Mouse (Mus musculus) heart, postnatal 10 days (tissue): Measurements from ENCODE around the gene Ccar1. TPM values are rescaled to one million over a fixed set of nuclear protein-coding genes. Genes with fewer than 3 reads are reported as not detected.
"Not testable (repeated sequence)": the region's sequence is repeated elsewhere in the genome, so short reads cannot be mapped to it uniquely, and the experiment has no call there.

Experiments used
- DNase-seq, 2 experiments: peaks; one replicate each; pipeline ENCODE4 v3.0.0; 2021
- intact Hi-C: fragments of 180-260 bp; cut with DNase I; formaldehyde crosslinking; loops from one replicate; pipeline ENCODE4 v1.15.1; 2025
- total RNA-seq, 2 experiments: library from RNA; stranded (reverse); gene quantifications; 2 replicates each; pipeline ENCODE4 v1.2.3; 2021

Gene Ccar1
- total RNA-seq, 2 experiments from 2014 or later: 57.5 to 58.9 TPM

DNA sequence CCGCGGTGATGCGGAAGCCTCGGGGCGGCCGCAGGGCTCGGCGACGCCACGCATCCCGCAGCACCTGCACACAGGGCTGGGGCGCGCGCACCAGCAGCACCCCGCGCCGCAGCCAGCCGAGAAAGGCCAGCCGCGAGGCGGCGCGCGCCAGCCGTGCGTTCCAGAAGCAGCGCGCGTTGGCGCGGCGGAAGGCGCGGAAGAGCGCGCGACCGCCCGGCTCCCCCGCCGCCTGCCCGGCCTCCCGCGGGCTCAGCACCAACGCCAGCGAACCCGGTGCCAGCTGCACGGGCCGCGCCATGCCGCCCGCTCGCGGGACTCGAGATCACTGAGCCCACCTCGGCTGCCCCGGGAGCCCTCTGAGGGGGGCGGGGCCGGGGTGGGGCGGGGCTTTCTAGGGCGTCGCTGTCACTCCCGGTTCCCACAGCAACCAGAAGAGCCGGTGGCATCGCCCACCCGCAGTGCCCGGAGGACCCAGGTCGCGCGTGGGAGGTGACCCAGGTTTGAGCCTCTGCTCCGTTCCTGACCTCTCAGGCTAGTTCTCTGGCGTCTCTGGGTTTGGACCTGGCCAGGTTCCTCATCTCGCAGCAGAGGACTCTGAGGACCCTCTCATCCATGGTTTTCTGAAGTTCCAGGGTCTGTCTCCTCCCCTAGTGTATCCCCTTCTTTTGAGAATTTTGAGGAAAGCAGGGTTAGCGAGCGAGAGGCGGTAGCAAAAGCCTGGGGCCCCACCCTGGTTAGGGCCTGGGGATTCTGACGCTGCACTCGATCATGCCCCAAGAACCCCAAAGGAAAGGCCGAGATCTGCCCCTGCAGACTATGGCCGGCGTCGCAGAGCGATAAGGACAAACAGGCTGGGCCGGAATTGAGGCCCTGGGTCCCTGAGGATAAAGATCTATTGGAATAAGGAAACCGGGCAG lies 66.1 kb downstream of the Ccar1 start, which contains the start of gene Stox1:
TSS of gene Stox1 (minus strand) at position 358 of the 917 bp plus-strand sequence.
- intact Hi-C loops: loop anchor here (2.0 kb wide), 1 partner anchor 75 kb away; the partner anchor contains the start of gene Ddx50
- DNase-seq: peak; percentile 62 to 65

DNA sequence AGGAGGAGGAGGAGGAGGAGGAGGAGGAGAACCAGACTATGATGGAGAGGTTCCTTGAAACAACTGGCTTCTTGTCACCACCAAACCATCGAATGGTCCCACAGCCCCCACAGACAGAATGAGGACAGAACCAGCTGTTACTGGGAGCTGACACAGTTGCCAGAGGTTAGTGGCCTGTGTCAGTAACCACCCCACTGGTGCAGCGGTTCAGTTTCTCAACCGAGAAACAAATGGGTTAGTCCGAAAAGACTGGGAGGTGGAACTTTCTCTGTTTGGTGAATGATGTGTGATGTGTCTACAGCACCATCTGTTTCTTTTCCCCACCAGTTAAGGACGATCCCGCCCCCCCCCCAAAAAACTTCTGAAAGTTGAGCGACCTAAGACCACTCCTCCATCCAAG lies 67.2 kb downstream of the Ccar1 start:
- no peak for DNase-seq
- intact Hi-C loops: no loop called here

DNA sequence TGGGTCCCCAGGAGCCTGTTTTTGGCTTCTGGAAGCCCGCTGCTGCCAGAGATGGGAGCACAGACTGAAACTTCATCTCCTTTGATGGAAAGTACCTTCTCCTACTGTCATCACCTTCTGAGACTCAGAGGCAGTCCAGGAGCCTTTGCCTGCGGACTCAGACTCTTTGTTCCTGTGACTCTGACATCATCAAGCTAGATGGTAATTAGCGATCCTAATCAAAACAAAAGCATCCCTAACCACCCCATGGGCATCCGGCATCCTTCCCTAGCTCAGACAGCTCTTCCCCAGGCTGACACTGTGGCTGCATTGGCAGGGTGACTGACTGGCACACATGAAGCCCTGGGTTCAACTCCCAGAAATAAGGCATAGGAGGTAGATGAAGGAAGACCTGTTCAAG lies 69.4 kb downstream of the Ccar1 start:
- intact Hi-C loops: no loop called here
- no peak for DNase-seq

GRCm38 (mm10) chr10:62720574-62720973 lies 71.5 kb downstream of the Ccar1 start:
- DNase-seq, intact Hi-C loops: not testable (repeated sequence)

DNA sequence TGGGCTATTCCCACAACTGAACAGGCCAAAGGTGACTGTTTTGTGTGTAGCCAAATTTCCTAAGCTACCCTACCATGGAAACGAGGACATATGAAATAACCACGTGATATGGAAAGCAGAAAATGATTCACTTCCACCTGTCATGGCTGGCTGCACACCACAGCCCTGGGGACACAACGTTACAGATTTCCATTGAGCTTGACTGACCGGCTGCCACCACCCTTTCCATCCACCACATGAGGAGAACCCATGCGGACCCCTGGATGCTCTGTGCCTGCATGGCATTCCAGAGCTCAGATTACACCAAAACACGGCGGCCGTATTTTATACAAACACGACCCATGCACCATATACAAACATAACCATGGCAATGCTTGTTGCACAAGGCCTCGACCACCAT lies 78.6 kb downstream of the Ccar1 start:
- DNase-seq: no peak
- intact Hi-C loops: no loop called here

GRCm38 (mm10) chr10:62703579-62703978 lies 88.5 kb downstream of the Ccar1 start:
- intact Hi-C loops: no loop called here
- no peak for DNase-seq

DNA sequence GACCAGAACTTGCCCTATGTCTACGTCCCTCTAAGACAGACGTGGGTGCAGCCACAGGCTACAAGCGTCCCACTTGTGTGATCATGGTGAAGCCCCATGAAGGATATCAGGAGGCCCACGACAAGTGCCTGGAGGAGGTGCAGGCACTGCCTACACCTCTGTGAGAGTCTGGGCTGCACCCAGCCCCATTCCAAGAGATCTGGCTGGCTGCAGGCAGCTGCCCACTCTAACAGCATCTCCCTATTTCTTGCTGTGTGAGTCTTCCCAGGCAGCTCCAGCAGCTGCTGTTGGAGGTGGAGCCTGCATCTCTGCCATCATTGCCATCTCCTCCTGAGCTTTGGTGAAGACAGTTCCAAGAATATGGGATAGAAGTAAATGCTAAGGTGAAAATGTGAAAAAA lies 89.7 kb downstream of the Ccar1 start:
- no peak for DNase-seq
- intact Hi-C loops: no loop called here

Other genes with a start within 250 kb of the Ccar1 start
- 10 to 100 TPM; 36.0 to 36.5 TPM for gene Kif1bp, start 213.8 kb downstream of the Ccar1 start, total RNA-seq
- gene Ddx21, start 190.0 kb downstream of the Ccar1 start, total RNA-seq: 10 to 100 TPM; 36.6 to 38.2 TPM
- 10 to 100 TPM; 78.8 to 80.0 TPM for gene Ddx50, start 141.1 kb downstream of the Ccar1 start, total RNA-seq
- 1 to 10 TPM; 1.1 to 2.4 TPM for gene Stox1, start 66.2 kb downstream of the Ccar1 start, total RNA-seq
- 10 to 100 TPM; 23.3 to 35.6 TPM for gene Tet1, start 116.7 kb upstream of the Ccar1 start, total RNA-seq
- 10 to 100 TPM; 29.5 to 30.7 TPM for gene Slc25a16, start 128.3 kb upstream of the Ccar1 start, total RNA-seq
- 1 to 10 TPM; 3.3 to 3.5 TPM for gene Dna2, start 154.7 kb upstream of the Ccar1 start, total RNA-seq
- gene Rufy2, start 187.9 kb upstream of the Ccar1 start, total RNA-seq: 10 to 100 TPM; 17.3 to 19.0 TPM
- 10 to 100 TPM; 31.1 to 32.6 TPM for gene Hnrnph3, start 231.9 kb upstream of the Ccar1 start, total RNA-seq
- 1 to 10 TPM; 2.7 to 2.9 TPM for gene Pbld2, start 232.0 kb upstream of the Ccar1 start, total RNA-seq